Mouse (Mus musculus) right cerebral cortex, postnatal 10 days (tissue): ENCODE results near the gene Slc35b1.
"Not testable (repeated sequence)": the region's sequence is repeated elsewhere in the genome, so short reads cannot be mapped to it uniquely, and the experiment has no call there.

Experiments
- DNase-seq, 2 experiments: peaks; one replicate each; pipeline ENCODE4 v3.0.0; 2021; ENCODE audit warnings: low spot score in 2 of 2

The Slc35b1 gene

GRCm38 (mm10) chr11:95394112-95394511, 9.6 kb downstream of the Slc35b1 start:
- DNase-seq, result no peak

GRCm38 (mm10) chr11:95396548-95396947, 12.1 kb downstream of the Slc35b1 start:
- no peak for DNase-seq

DNA sequence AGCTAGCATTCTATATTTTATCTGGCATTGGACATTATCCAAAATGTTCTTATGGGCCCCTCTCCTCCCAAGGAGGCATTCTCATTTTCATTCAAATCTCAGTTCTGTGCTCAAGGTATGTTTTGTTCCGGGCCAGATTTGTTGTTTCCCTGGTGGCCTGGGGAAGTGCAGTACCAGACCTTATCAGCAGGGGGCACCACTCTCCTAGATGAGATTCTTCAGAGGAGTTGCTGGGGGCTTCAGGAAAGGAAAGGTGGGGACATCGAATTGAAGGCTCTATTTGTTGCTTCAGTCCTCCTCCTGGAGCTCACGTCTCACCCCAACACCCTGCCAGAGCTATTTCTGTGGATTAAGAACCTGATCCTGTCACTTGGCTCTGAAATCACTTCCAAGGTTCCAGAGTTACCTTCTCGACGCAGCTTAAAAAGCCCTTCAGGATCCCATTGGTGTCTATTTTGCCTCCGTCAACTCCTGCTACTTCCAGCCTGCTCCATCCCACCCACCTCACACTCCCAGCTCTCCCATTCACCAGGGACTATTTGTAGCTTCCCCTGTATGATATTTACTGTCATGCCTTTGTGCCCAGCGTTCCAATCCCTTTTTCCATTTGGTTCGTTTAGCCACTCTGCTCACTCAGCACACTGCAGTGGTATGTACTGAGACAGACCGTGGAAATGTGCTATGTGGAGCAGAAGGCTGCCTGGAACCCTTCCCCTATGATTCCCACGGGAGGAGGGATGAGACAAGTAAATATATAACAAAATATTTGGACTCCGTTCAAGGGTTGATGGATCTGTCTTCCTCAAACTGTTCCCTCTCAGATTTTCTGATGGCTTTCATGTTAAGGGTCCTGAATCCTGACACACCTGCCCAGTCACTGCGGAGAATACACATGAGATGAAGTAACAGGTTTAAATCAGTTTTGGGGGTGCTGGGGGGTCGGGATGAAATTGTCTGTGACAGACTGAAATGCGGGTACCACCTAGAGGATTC, 13.6 kb downstream of the Slc35b1 start:
- DNase-seq, result peak; percentile 81 to 86

DNA sequence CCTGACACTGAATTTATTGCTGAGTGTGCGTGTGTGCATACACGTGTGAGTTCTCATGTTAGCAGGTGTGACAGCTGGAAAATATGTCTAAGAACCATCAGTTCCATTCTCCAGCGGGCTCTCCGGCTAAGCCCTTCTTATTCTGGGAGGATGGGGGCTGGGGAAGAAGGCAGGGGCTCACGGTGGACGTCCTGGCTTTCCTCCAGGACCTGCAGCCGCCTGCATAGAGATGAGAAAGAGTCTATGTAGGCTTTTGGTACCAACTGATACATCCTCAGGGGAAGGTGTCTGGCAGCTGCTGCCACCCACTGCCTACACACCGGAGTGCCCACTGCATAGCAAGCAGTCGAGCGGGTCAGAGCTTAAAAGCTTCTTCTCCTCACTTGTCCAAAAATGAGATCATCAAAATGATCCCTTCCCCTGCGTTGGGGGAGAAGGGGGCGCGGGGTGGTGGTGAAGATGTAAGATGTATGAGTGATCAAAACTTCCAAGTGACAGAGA, 15.1 kb downstream of the Slc35b1 start:
- DNase-seq, result no peak

DNA sequence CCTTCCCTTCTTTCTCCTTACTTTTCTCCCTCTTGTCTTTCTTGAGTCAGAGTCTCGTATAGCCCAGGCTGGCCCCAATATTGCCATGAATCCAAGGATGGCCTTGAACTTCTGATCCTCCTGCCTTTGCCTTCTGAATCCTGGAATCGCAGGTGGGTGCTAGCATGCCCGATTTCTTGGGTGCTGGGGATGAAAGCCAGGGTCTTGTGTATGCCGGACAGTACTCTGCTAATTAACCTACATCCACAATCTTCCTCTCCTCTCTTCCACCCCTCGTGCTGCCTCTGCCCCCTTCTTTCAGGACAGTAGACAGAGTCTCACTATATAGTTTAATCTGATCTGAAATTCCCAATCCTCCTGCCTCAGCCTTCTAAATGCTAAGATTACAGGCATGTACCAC, 17.1 kb downstream of the Slc35b1 start:
- no peak for DNase-seq

DNA sequence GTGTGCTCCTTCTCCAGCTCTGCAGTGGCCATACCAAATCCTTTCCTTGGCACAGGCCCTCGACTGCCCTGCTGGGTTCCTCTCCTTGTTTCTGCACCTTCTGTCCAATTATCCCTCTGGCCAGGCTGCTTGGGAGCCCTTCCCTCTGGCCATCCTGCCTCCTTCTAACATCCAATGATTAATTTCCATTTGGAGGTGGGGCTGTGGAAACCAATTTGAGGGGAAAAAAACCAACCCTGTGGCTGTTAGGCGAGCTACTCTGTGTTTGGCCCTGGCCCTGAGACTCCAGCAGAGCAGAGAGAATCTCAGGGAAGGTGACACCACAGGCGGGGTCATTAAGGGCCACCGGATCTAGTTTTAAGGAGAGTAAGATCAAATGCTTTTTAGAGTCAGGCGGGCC, 17.7 kb downstream of the Slc35b1 start:
- no peak for DNase-seq

DNA sequence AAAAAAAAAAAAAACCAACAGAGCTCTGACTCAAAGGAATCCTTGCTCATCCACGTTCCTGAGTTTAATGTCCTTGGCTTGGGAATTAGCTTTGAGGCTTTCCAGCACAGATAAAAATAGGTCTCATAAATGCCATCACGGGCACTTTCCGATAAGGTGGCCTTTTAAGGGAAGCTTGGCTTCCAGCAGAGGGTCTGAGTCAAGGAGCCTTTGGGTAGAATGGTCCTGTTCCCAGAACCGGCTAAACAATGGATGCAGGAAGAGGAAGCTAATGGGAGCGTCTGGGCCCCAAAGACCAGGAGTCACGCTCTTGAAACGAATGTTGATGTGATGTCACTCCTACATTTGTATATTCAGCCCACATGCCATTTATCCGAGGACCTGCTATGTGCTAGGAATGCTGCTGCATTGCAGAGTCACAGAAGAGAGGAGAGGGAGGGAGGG, 18.2 kb downstream of the Slc35b1 start:
- no peak for DNase-seq

DNA sequence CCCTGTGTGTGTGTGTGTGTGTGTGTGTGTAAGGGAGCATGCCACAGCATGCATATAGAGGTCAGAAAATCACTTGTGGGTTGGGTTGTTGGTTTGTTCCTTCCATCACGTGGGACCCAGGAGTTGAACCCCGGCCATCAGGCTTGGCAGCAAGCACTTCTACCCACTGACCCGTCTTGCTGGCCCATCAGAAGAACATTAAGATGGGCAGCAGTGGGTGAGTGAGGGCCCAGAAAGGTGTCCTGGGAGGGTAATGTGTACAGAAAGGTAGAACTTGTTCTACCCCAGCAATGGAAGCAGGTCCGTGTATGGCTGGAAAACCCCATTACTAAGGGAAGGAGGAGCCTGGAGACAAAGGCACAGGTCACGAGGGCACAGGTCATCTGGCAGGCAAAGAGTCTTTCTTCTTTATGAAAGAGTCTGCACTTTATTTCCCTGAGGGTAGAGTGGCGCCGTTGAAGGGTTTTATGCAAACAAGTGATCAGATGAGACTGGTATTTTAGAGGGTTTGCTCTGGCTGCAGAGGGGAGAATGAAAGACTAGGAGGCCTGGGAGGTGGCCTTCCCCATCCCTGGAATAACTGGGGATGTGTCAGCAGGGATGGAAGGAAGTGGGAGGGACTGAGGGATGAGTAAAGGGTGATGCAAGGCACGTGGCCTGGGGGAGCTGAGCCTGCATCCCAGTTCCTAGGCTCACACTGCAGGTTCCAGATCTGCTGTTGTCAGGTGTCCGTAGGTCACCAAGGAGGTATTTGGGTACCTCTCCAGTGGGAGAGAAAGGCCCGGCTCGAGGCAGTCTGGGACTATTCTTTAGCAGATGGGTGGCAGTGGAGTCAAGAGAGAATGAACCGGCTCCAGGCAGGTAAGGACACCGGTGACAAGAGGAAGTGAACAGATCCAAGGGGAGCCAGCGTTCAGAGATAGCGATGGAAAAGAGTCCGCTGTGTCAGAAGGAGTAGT, 19.2 kb downstream of the Slc35b1 start:
- DNase-seq, result no peak

DNA sequence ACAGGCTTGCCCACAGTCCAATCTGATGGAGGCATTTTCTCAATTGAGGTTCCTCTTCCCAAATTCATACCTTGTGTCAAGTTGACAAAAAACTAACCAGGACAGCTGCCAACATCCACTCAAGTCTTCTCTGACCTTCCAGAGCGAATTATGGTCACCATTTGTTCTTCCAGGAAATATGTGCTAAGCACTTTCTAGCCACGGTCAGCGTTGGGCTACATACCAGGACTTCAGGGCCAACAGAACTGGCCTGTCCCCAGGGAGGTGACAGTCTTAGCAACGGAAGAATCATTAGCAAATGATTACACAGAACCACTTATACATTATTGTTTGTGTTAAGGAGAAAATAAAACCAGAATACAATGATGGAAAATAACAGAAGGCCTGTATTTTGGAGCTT, 21.3 kb downstream of the Slc35b1 start:
- DNase-seq, result no peak

- DNase-seq, result not testable (repeated sequence)
Observed at GRCm38 (mm10) chr11:95406398-95406797, 21.9 kb downstream of the Slc35b1 start.

DNA sequence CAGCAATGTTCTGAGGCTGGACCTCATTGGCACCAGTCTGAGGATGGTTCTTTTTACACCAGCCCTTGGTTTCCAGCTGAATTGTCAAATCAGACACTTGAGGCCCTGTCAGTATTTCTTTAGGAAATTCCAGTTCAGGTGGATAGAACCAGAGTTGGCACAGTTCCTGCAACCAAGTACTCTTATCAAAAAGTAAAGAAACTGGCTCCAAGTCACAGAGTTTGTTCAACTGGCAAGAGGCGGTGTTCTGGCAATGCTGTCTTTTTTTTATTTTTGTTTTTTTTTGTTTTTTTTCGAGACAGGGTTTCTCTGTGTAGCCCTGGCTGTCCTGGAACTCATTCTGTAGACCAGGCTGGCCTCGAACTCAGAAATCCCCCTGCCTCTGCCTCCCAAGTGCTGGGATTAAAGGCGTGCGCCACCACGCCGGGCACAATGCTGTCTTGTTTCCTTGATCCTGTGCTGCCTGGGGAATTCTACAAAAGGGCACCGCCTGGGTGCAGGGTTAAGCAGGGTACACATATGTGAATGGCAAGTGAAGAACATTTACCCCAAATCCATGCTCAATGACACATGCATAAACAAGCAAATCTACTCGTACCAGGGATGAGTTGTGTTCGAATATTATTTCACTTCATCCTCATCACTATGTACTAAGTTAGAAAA, 25.1 kb downstream of the Slc35b1 start:
- DNase-seq, result no peak

DNA sequence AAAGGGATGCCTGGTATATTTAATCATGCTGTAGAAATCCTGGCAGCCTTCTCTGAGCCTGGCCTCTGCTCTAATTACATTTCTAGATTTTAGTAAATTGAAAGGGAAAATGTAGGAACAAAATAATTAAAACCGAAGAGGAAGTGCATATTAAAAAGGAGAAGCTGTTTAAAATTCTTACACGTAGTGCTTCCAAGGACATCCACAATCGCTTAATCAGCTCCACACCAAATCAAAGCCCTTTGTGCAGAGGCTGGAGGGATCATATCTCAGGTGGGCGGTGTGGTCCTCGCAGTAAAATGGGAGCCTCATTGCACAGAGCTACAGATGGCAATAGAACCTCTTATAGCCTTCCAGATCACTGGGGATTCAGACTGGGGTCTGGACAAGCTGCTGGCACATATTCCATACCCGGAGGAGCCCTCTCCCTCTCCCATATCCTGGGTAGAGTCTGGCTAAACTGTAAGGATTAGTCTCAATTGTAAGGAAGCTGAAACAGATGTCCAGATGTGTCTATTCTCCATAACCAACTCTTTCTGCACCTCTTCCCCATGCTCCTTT, 27.0 kb downstream of the Slc35b1 start:
- no peak for DNase-seq

DNA sequence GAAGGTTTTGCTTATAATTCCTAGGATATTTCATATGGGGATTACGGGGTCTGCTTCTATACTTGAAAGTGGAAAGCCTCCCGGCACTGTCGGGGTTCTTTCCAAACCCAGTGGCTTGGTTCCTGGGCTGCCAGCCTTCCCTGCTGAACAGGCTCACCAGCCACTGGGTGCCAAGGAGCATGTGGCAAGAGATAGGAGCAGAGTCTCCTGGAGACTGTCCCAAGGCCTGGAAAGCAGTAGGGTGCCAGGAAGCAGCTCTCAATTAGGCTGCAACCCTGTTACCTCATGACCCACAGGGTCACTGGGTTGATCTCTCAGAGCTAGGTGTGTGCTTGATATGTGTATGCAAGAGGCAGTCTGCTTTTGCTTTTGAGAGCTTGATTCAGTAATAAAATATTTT, 28.1 kb downstream of the Slc35b1 start:
- peak in 1 of 2 experiments; percentile 49 for DNase-seq

DNA sequence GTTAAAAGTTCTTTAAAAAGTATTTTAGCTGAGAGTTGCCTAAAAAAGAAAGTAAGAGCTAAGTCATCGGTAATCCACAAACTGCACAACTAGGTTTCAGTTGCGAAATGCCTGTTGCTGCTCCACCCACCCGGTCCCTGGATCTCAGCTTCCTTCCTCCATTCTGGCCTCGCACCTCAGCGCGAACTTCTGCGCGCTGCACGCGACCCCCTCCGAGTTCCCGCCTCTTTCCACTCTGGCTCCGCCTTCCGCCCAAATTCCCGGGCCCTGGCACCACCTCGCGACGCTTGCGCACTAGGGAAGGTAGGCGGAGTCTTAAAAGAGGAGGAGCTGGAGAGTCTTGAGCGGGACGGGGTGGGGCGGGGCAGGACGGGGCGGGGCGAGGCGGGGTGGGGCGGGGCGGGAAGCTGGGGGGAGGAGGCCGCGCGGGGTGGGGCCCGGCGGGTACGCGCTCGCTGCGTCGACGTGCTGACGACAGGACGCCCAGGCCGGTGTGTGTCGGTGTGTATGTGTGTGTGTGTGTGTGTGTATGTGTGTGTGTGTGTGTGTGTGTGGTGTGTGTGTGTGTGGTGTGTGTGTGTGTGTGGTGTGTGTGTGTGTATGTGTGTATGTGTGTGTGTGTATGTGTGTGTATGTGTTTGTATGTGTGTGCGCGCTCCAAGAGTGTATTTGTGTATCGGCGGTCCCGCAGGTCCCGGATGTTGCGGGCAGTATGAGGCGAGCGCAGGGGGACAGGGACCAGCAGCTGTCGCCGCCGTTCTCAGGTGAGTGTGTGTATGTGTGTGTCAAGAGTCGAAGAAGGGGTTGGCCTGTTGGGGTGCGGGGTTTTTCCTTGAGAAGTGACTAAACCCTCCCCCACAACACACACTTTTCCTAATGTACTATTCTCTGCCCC, 29.4 kb downstream of the Slc35b1 start, which contains the start of gene Spop:
TSS of gene Spop (plus strand) at position 440 of the 895 bp plus-strand sequence.
- peak; percentile 92 to 94 for DNase-seq

GRCm38 (mm10) chr11:95414536-95415161, 30.2 kb downstream of the Slc35b1 start:
- DNase-seq, result peak; percentile 97 to 98

DNA sequence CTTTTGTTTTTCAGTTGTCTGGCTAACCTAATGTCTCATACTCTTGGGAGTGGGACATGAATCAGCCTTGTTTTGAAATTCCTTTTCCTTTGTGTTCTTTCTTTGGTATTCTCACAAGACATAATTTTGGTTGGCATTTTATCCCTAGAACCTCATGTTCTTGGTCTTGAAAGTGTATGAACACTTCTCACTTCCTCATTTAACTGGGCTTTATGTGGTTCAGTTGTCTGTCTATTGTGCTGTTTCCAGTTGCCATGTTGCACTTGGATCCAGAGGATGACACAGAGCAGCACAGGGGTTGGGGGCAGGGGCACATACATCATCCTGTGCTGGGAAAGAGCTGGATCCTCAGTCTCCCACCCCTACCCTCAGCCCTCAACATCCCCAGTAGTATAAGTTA, 31.4 kb downstream of the Slc35b1 start:
- DNase-seq, result no peak

DNA sequence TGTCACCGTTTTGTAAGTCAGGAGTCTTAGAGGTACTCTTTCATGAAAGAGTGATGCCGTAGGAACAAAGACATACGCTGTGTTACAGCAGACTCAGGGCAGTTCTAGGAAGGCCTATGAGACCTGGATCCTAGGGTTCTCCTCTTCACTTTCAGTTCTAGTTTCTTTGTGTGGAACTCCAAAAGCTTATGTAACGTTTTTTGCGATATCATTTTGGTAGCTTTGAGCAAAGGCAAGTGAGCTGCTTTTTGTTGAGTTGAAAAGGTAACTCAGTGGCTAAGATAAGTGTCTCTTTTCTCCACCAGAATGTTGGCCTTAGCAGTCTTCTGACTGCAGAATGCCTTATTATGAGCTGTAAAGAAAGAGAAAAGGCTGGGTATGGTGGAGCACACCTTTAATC, 32.8 kb downstream of the Slc35b1 start:
- DNase-seq, result no peak

GRCm38 (mm10) chr11:95420880-95421435, 36.5 kb downstream of the Slc35b1 start:
- DNase-seq, result no peak

DNA sequence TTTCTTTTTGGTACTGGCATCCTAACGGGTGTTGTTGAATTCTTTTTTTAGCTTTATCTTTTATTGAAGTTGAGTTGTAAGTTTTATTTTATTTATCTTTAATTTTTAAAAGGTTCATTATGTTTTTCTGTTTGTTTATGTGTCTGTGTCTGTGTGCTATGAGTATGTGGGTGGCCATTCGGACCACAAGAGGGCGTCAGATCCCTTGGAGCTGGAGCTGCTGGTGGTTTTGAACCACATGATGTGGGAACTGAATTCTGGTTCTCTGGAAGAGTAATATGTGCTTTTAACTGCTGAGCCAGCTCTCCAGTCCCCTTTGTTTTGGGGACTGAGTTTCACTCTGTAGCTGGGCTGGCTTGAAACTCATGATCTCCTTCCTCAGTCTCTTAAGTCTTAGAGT, 39.0 kb downstream of the Slc35b1 start:
- no peak for DNase-seq
